Mouse (Mus musculus) neural tube, embryonic 13.5 days (tissue): ENCODE data around the gene Shisal2b. TPM values are rescaled to one million over a fixed set of nuclear protein-coding genes. Genes with fewer than 3 reads are reported as not detected.

Experiments
- ATAC-seq: fragments of 200-750 bp; cut with Nextera tagmentation; 2 replicates; pipeline ENCODE4 v1.8.0; 2017; ENCODE audit warnings: low read depth, mild to moderate bottlenecking, moderate TSS enrichment, moderate library complexity
- H3K27ac ChIP-seq: fragments of 300-500 bp; sonication (generic); replicated peaks from 2 replicates; pipeline ENCODE4 v1.5.1; 2015; ENCODE audit warnings: moderate library complexity, mild to moderate bottlenecking, inconsistent platforms
- H3K27me3 ChIP-seq: fragments of 300-500 bp; sonication (generic); 2 replicates; pipeline ENCODE4 v1.6.1; 2015; ENCODE audit warnings: mild to moderate bottlenecking, inconsistent platforms
- H3K36me3 ChIP-seq: fragments of 300-500 bp; sonication (generic); 2 replicates; pipeline ENCODE4 v1.6.1; 2015; ENCODE audit warnings: mild to moderate bottlenecking, inconsistent platforms
- H3K4me1 ChIP-seq: fragments of 300-500 bp; sonication (generic); replicated peaks from 2 replicates; pipeline ENCODE4 v1.6.1; 2015; ENCODE audit warnings: inconsistent platforms
- H3K4me2 ChIP-seq: fragments of 300-500 bp; sonication (generic); 2 replicates; pipeline ENCODE4 v1.6.1; 2015; ENCODE audit warnings: inconsistent platforms, mild to moderate bottlenecking, moderate library complexity
- H3K4me3 ChIP-seq: fragments of 300-500 bp; sonication (generic); 2 replicates; pipeline ENCODE4 v1.5.1; 2015; ENCODE audit warnings: mild to moderate bottlenecking, inconsistent platforms
- H3K9ac ChIP-seq: fragments of 300-500 bp; sonication (generic); 2 replicates; pipeline ENCODE4 v1.6.1; 2015; ENCODE audit warnings: moderate library complexity, mild to moderate bottlenecking, inconsistent platforms
- H3K9me3 ChIP-seq: fragments of 300-500 bp; sonication (generic); 2 replicates; pipeline ENCODE4 v1.6.1; 2016; ENCODE audit warnings: inconsistent platforms
- WGBS: fragments of 180-500 bp; shearing (Covaris S2); methylation state at CpG from one replicate; pipeline ENCODE4 v1.1.7; 2015; 5-methylcytosine and 5-hydroxymethylcytosine counted together
- polyA plus RNA-seq: library from polyadenylated mRNA; unstranded; fragments of >200 nt; fragmentation: Nextera tagmentation; extraction: Ambion mirVana; gene quantifications from 2 replicates; pipeline ENCODE4 v1.2.1, GENCODE M21; 2015

The Shisal2b gene
- polyA plus RNA-seq, 1 experiment from 2014 or later: 0.71 TPM

GRCm38 (mm10) chr13:104799566-104800182, 64.0 kb downstream of the Shisal2b start:
- 92% methylated on average over 7 of the region's 7 CpGs for WGBS
- Histone ChIP-seq H3K9ac (no peak overlapping the region), H3K4me1 (no peaks in the 10 kb centered on the region), H3K9me3 (no peaks in the 10 kb centered on the region), H3K27ac (no peak overlapping the region), H3K27me3 (no peaks in the 10 kb centered on the region), H3K36me3 (peaks cover 30% of the 10 kb centered on the region), H3K4me2 (no peak overlapping the region), H3K4me3 (no peak overlapping the region)
- ATAC-seq: no peak

- H3K9ac ChIP-seq: no peak overlapping the region
- no peaks in the 10 kb centered on the region for H3K4me1 ChIP-seq
- H3K4me3 ChIP-seq: no peak overlapping the region
- H3K36me3 ChIP-seq: peaks cover 33% of the 10 kb centered on the region
- no peaks in the 10 kb centered on the region for H3K27me3 ChIP-seq
- H3K27ac ChIP-seq: no peak overlapping the region
- H3K4me2 ChIP-seq: no peak overlapping the region
- ATAC-seq: no peak
- 93% methylated on average over 8 of the region's 8 CpGs for WGBS
- H3K9me3 ChIP-seq: no peaks in the 10 kb centered on the region
These were observed 64.6 kb downstream of the Shisal2b start for GRCm38 (mm10) chr13:104799067-104799466.

Other genes starting within 250 kb of the Shisal2b start
- gene Srek1ip1, start 71.4 kb downstream of the Shisal2b start, polyA plus RNA-seq: 17.5 and 19.3 TPM in 2 replicates
- 24.6 and 25.8 TPM in 2 replicates for gene Cwc27, start 46.8 kb downstream of the Shisal2b start, polyA plus RNA-seq
- 10.9 and 14.0 TPM in 2 replicates for gene Rgs7bp, start 191.0 kb upstream of the Shisal2b start, polyA plus RNA-seq
- 0.18 TPM in 1 of 2 replicates, not detected in the other for gene 4933425L06Rik, start 218.2 kb upstream of the Shisal2b start, polyA plus RNA-seq